Mouse (Mus musculus) E14TG2a.4 (cell line): ENCODE measurements around the gene Tigit.

Source experiments
- CTCF ChIP-seq: conservative IDR thresholded peaks from 2 replicates; pipeline ENCODE4 v1.5.1; 2014; ENCODE audit warnings: low read length
- NANOG ChIP-seq: IDR thresholded peaks from 2 replicates; pipeline ENCODE4 v1.6.1; 2014; ENCODE audit warnings: borderline replicate concordance, low read length, mixed read lengths

DNA sequence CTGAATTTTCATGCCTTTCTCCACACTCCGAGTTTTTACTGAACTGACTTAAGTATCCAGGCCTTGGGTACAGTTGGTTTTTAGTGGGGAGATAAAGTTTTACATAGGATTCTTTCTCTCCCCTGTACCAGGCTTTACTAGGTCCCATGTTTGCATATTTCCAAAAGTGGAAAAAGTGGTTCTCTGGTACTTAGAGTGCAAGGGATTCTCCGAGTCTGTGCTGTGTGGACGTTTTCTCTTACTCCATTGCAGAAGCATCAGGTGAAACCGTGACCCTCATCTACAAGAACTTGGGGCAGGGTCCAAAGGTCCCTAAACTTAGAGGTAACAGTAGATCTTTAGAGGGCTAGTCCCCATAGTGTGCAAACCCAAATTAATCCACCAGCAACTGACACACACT is 28.7 kb upstream of the Tigit start:
- TF ChIP-seq CTCF (no peak), NANOG (no peak)
